Mouse (Mus musculus): ENCODE measurements around the gene Kansl1l. TPM values are rescaled to one million over a fixed set of nuclear protein-coding genes. Genes with fewer than 3 reads are reported as not detected.

The Kansl1l gene
- polyA plus RNA-seq, 2 experiments, result 15.3 to 16.1 TPM

DNA sequence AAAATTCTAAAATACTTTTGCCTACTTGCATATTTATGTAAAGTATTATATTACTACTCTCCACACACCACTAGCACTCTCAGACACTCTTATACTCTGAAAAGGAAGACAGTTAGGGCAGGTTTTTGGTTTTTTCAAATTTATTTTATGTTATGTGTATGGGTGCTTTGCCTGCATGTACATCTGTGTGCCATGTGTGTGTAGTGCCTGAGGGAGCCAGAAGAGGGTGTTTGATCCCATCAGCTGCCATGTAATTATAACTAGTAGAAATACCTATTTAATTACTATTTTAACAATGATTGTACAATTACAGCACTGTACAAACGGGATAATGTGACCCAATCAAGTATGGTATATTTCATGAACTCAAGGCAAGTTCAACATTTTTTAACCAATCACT is 12.0 kb downstream of the Kansl1l start:
- no peak for TF ChIP-seq POLR2A (IDR thresholded peaks at IDR 0.05; ENCODE audit: borderline replicate concordance, extremely low read depth, insufficient read depth, insufficient read length)
- Histone ChIP-seq H3K9ac (ENCODE audit: low read depth, low read length, severe bottlenecking) (no peak overlapping the region), H3K27ac (replicated peaks; ENCODE audit: low read depth, low read length) (no peak overlapping the region), H3K4me3 (replicated peaks; ENCODE audit: low read length) (no peak overlapping the region), H3K9me3 (ENCODE audit: control insufficient read depth, low read length) (no peaks in the 10 kb centered on the region), H3K4me1 (ENCODE audit: control insufficient read depth, insufficient read depth, low read length) (no peaks in the 10 kb centered on the region; the same call in 1 of the 2 replicates), H3K4me2 (replicated peaks; ENCODE audit: low read depth, low read length, severe bottlenecking) (no peak overlapping the region), H3K36me3 (ENCODE audit: control insufficient read depth, insufficient read depth, low read length) (peaks cover 14% of the 10 kb centered on the region), H3K27me3 (ENCODE audit: control insufficient read depth, insufficient read depth, low read length) (no peaks in the 10 kb centered on the region)
- no peak for ATAC-seq (ENCODE audit: low FRiP score, low read depth)
- 51% methylated on average over 1 of the region's 1 CpGs for WGBS
- DNase-seq (ENCODE audit: low spot score), result no peak

DNA sequence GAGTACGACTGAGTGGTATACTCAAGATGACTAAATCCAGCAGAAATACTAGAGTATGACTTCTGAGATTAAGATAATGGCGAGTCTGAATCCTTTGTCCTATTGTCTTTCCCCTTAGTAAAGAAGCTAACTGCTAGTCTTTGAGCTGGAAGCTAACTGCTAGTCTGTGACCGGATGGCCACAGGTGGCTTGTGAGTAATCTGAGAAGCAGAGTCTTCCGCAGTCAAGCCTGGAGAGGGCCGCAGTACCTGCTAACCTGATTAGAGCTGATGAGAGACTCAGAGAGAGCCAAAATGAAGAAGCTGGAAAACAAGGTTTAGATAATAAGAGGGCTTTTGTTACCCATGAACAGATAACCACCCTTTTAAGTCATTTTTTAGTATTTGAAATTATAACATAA is 12.7 kb downstream of the Kansl1l start:
- no peak overlapping the region for H3K4me3 ChIP-seq (replicated peaks; ENCODE audit: low read length)
- ATAC-seq (ENCODE audit: low FRiP score, low read depth) (no peak), DNase-seq (ENCODE audit: low spot score) (no peak)
- no peaks in the 10 kb centered on the region for H3K9me3 ChIP-seq (ENCODE audit: control insufficient read depth, low read length)
- H3K9ac ChIP-seq (ENCODE audit: low read depth, low read length, severe bottlenecking), result no peak overlapping the region
- H3K4me2 ChIP-seq (replicated peaks; ENCODE audit: low read depth, low read length, severe bottlenecking), result no peak overlapping the region
- H3K27me3 ChIP-seq (ENCODE audit: control insufficient read depth, insufficient read depth, low read length), result no peaks in the 10 kb centered on the region
- no peak for TF ChIP-seq POLR2A (IDR thresholded peaks at IDR 0.05; ENCODE audit: borderline replicate concordance, extremely low read depth, insufficient read depth, insufficient read length)
- 65% methylated on average over 5 of the region's 5 CpGs for WGBS
- H3K36me3 ChIP-seq (ENCODE audit: control insufficient read depth, insufficient read depth, low read length), result peaks cover 21% of the 10 kb centered on the region
- H3K27ac ChIP-seq (replicated peaks; ENCODE audit: low read depth, low read length), result no peak overlapping the region
- H3K4me1 ChIP-seq (ENCODE audit: control insufficient read depth, insufficient read depth, low read length), result no peaks in the 10 kb centered on the region; the same call in 1 of the 2 replicates

- TF ChIP-seq POLR2A (IDR thresholded peaks at IDR 0.05; ENCODE audit: borderline replicate concordance, extremely low read depth, insufficient read depth, insufficient read length), result no peak
- Histone ChIP-seq H3K4me3 (replicated peaks; ENCODE audit: low read length) (no peak overlapping the region), H3K9me3 (ENCODE audit: control insufficient read depth, low read length) (no peaks in the 10 kb centered on the region), H3K27me3 (ENCODE audit: control insufficient read depth, insufficient read depth, low read length) (no peaks in the 10 kb centered on the region), H3K27ac (replicated peaks; ENCODE audit: low read depth, low read length) (no peak overlapping the region), H3K36me3 (ENCODE audit: control insufficient read depth, insufficient read depth, low read length) (peaks cover 27% of the 10 kb centered on the region), H3K4me1 (ENCODE audit: control insufficient read depth, insufficient read depth, low read length) (no peaks in the 10 kb centered on the region), H3K9ac (ENCODE audit: low read depth, low read length, severe bottlenecking) (no peak overlapping the region), H3K4me2 (replicated peaks; ENCODE audit: low read depth, low read length, severe bottlenecking) (no peak overlapping the region)
- ATAC-seq (ENCODE audit: low FRiP score, low read depth) (no peak), DNase-seq (ENCODE audit: low spot score) (no peak)
- 72% methylated on average over 2 of the region's 2 CpGs for WGBS
Observed at GRCm38 (mm10) chr1:66797962-66798361, 19.4 kb downstream of the Kansl1l start.

DNA sequence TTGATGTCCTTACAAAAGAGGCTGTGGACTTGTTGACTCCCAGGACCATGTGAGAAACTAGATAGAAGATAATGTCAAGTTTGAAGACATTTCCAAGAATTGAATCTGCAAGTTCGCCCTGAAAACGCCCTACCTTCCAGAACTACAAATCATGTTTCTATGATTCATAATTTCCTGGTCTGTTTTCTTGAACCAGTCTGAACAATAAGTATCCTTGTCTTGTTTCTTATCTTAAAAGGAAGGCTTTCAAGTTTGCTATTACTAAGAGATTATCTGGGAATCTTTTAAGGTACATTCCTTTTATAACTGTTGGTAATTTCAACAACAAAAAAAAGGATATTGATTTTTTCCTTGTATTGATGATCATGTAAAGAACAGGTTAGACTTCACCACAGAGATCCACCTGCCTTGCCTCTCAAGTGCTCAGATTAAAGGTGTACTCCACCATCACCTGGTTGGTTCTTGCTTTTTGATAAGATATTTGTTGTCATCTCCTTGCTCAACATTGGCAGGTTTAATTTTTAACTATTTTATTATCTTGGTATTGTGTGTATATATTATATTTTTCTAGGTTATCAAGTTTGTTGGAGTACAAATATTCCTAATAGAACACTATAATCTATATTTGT is 24.4 kb downstream of the Kansl1l start:
- H3K36me3 ChIP-seq (ENCODE audit: control insufficient read depth, insufficient read depth, low read length), result 0 out of 2 replicates have a peak, but pooled peaks cover 5% of the 10 kb centered on the region
- no peak overlapping the region for H3K9ac ChIP-seq (ENCODE audit: low read depth, low read length, severe bottlenecking)
- 86% methylated on average over 2 of the region's 2 CpGs for WGBS
- DNase-seq (ENCODE audit: low spot score), result no peak
- TF ChIP-seq POLR2A (IDR thresholded peaks at IDR 0.05; ENCODE audit: borderline replicate concordance, extremely low read depth, insufficient read depth, insufficient read length), result no peak
- no peaks in the 10 kb centered on the region for H3K4me1 ChIP-seq (ENCODE audit: control insufficient read depth, insufficient read depth, low read length)
- no peak overlapping the region for H3K4me3 ChIP-seq (replicated peaks; ENCODE audit: low read length)
- H3K27ac ChIP-seq (replicated peaks; ENCODE audit: low read depth, low read length), result no peak overlapping the region
- no peak for ATAC-seq (ENCODE audit: low FRiP score, low read depth)
- H3K4me2 ChIP-seq (replicated peaks; ENCODE audit: low read depth, low read length, severe bottlenecking), result no peak overlapping the region
- no peaks in the 10 kb centered on the region for H3K9me3 ChIP-seq (ENCODE audit: control insufficient read depth, low read length)
- H3K27me3 ChIP-seq (ENCODE audit: control insufficient read depth, insufficient read depth, low read length), result no peaks in the 10 kb centered on the region

GRCm38 (mm10) chr1:66782296-66782695 is 35.1 kb downstream of the Kansl1l start:
- no peak overlapping the region for H3K4me2 ChIP-seq (replicated peaks; ENCODE audit: low read depth, low read length, severe bottlenecking)

More at GRCm38 (mm10) chr1:66782296-66782695, 35.1 kb downstream of the Kansl1l start:
- no peak overlapping the region for H3K27ac ChIP-seq (replicated peaks; ENCODE audit: low read depth, low read length)
- H3K27me3 ChIP-seq (ENCODE audit: control insufficient read depth, insufficient read depth, low read length), result no peaks in the 10 kb centered on the region
- H3K9me3 ChIP-seq (ENCODE audit: control insufficient read depth, low read length), result no peaks in the 10 kb centered on the region
- ATAC-seq (ENCODE audit: low FRiP score, low read depth) (peak; percentile 55; the same call in 1 of the 2 replicates), DNase-seq (ENCODE audit: low spot score) (peak; percentile 52)
- no peak overlapping the region for H3K9ac ChIP-seq (ENCODE audit: low read depth, low read length, severe bottlenecking)
- no peak overlapping the region for H3K4me3 ChIP-seq (replicated peaks; ENCODE audit: low read length)
- TF ChIP-seq POLR2A (IDR thresholded peaks at IDR 0.05; ENCODE audit: borderline replicate concordance, extremely low read depth, insufficient read depth, insufficient read length), result no peak
- peaks cover 4% of the 10 kb centered on the region; the same call in 1 of the 2 replicates for H3K36me3 ChIP-seq (ENCODE audit: control insufficient read depth, insufficient read depth, low read length)
- H3K4me1 ChIP-seq (ENCODE audit: control insufficient read depth, insufficient read depth, low read length), result 0 out of 2 replicates have a peak, but pooled peaks cover 5% of the 10 kb centered on the region
- 18% methylated on average over 2 of the region's 2 CpGs for WGBS

Measured in limb, embryonic 14.5 days (tissue).